Mouse (Mus musculus) kidney, embryonic 14.5 days (tissue): ENCODE data around the gene Tbrg1. TPM values are rescaled to one million over a fixed set of nuclear protein-coding genes. Genes with fewer than 3 reads are reported as not detected.

Experiments used
- ATAC-seq: fragments of 200-750 bp; cut with Nextera tagmentation; 2 replicates; pipeline ENCODE4 v1.8.0; 2017; ENCODE audit warnings: moderate number of reproducible peaks, mild to moderate bottlenecking, moderate TSS enrichment, moderate library complexity; ENCODE audit not compliant: low FRiP score, low TSS enrichment
- H3K27ac ChIP-seq: fragments of 300-500 bp; sonication (generic); 2 replicates; pipeline ENCODE4 v1.5.1; 2014; ENCODE audit warnings: low read depth, mild to moderate bottlenecking, low read length, moderate library complexity, mixed read lengths
- H3K27me3 ChIP-seq: fragments of 300-500 bp; sonication (generic); 2 replicates; pipeline ENCODE4 v1.6.1; 2014; ENCODE audit warnings: mild to moderate bottlenecking, low read length; ENCODE audit not compliant: control insufficient read depth, insufficient read depth
- H3K36me3 ChIP-seq: fragments of 300-500 bp; sonication (generic); 2 replicates; pipeline ENCODE4 v1.6.1; 2014; ENCODE audit warnings: low read length, mixed read lengths; ENCODE audit not compliant: control insufficient read depth, insufficient read depth
- H3K4me1 ChIP-seq: fragments of 300-500 bp; sonication (generic); 2 replicates; pipeline ENCODE4 v1.6.1; 2014; ENCODE audit warnings: low read length, mixed read lengths; ENCODE audit not compliant: control insufficient read depth, insufficient read depth
- H3K4me2 ChIP-seq: fragments of 300-500 bp; sonication (generic); replicated peaks from 2 replicates; pipeline ENCODE4 v1.6.1; 2014; ENCODE audit warnings: low read depth, mild to moderate bottlenecking, low read length
- H3K4me3 ChIP-seq: fragments of 300-500 bp; sonication (generic); 2 replicates; pipeline ENCODE4 v1.5.1; 2014; ENCODE audit warnings: mild to moderate bottlenecking, low read length
- H3K9ac ChIP-seq: fragments of 300-500 bp; sonication (generic); 2 replicates; pipeline ENCODE4 v1.6.1; 2014; ENCODE audit warnings: low read depth, mild to moderate bottlenecking, low read length, moderate library complexity
- H3K9me3 ChIP-seq: fragments of 300-500 bp; sonication (generic); 2 replicates; pipeline ENCODE4 v1.6.1; 2016; ENCODE audit warnings: low read length; ENCODE audit not compliant: control insufficient read depth
- WGBS: fragments of 180-500 bp; shearing (Covaris S2); extraction: QIAGEN DNeasy Blood & Tissue Kit; methylation state at CpG from one replicate; pipeline ENCODE4 v1.1.7; 2014; 5-methylcytosine and 5-hydroxymethylcytosine counted together
- polyA plus RNA-seq: library from polyadenylated mRNA; unstranded; fragments of >200 nt; fragmentation: Nextera tagmentation; extraction: Ambion mirVana; gene quantifications from 2 replicates; pipeline ENCODE4 v1.2.1, GENCODE M21; 2014

Tbrg1 gene
- 135 and 142 TPM in 2 replicates for polyA plus RNA-seq

GRCm38 (mm10) chr9:37656931-37657481 is at the start of gene Tbrg1:
Gene Tbrg1, minus strand, starts transcription at chr9:37657312.
- H3K27ac ChIP-seq, result peak within 1 kb of the TSS; percentile 83
- peaks cover 26% of the 10 kb centered on the region for H3K36me3 ChIP-seq
- ATAC-seq, result peak; percentile 92
- H3K27me3 ChIP-seq, result no peaks in the 10 kb centered on the region; the same call in 1 of the 2 replicates
- peak within 1 kb of the TSS; percentile 77 for H3K9ac ChIP-seq
- peak within 1 kb of the TSS; percentile 72 for H3K4me3 ChIP-seq
- no peaks in the 10 kb centered on the region for H3K4me1 ChIP-seq
- WGBS, result under 1% methylated on average over 36 of the region's 36 CpGs
- H3K4me2 ChIP-seq, result peak within 1 kb of the TSS; percentile 83
- no peaks in the 10 kb centered on the region for H3K9me3 ChIP-seq

GRCm38 (mm10) chr9:37689970-37690686 is 33.0 kb upstream of the Tbrg1 start:
- no peak overlapping the region for H3K27ac ChIP-seq
- no peak overlapping the region for H3K9ac ChIP-seq
- 57% methylated on average over 5 of the region's 5 CpGs for WGBS
- no peaks in the 10 kb centered on the region for H3K4me1 ChIP-seq
- ATAC-seq, result no peak
- H3K27me3 ChIP-seq, result no peaks in the 10 kb centered on the region
- no peak overlapping the region for H3K4me3 ChIP-seq
- H3K9me3 ChIP-seq, result no peaks in the 10 kb centered on the region
- H3K36me3 ChIP-seq, result no peaks in the 10 kb centered on the region
- no peak overlapping the region for H3K4me2 ChIP-seq

- Histone ChIP-seq H3K4me1 (no peaks in the 10 kb centered on the region), H3K9ac (no peak overlapping the region), H3K4me2 (no peak overlapping the region), H3K27me3 (no peaks in the 10 kb centered on the region), H3K36me3 (no peaks in the 10 kb centered on the region), H3K27ac (no peak overlapping the region), H3K9me3 (no peaks in the 10 kb centered on the region), H3K4me3 (no peak overlapping the region)
- no peak for ATAC-seq
- 48% methylated on average over 3 of the region's 3 CpGs for WGBS
These were observed 30.8 kb upstream of the Tbrg1 start for GRCm38 (mm10) chr9:37687941-37688303.

DNA sequence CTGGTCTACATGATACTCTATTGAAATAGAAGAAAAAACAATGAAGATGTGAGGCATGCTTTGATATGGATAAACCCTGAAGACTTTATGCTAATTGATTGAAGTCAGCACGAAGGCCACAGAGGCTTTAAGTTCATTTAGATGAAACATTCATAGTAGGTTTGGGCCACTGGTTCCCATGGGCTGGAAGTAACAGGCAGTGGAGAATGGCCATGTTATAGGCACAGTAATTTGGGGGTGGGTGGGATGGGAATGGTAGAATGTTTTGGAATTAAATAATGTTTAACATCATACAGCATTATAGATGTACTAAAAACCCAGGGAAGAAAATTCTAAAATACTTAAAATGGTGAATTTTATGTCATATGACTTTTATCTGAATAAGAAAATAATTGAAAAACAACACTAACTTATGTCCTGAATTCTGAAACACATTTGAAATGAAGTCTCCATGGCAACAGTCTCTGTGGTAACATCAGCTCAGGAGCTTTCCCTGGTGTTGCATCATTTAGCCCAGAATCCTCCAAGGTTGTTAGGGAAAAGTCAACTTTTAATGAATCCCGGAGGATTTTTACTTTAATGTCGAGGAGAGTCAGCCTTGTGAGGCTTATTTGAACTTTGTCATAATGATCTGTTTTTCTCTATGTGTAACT is 30.3 kb upstream of the Tbrg1 start:
- no peaks in the 10 kb centered on the region for H3K36me3 ChIP-seq
- H3K4me1 ChIP-seq, result no peaks in the 10 kb centered on the region
- no peak overlapping the region for H3K4me3 ChIP-seq
- no peak overlapping the region for H3K27ac ChIP-seq
- H3K27me3 ChIP-seq, result no peaks in the 10 kb centered on the region
- no peak overlapping the region for H3K4me2 ChIP-seq
- H3K9me3 ChIP-seq, result no peaks in the 10 kb centered on the region
- ATAC-seq, result no peak
- H3K9ac ChIP-seq, result no peak overlapping the region
- 68% methylated on average over 3 of the region's 3 CpGs for WGBS

DNA sequence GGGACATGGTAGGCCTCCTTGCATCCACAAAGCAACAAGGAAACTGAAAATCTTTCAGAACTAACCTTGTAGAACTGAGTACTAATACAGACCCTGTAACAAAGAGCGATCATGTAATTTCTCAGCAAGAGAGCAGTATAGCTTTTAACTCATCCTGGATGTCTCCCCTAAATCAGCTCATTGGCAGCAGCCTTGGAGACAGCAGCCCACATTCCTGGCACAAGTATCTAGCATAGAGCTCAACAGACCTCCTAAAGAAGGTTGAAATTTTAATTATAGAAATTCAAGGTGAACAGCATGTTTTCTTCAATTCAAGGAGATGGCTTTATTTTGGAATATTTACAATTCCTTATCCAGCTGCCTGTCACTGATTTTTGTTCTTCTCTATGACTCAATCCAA is 24.0 kb upstream of the Tbrg1 start:
- no peak overlapping the region for H3K27ac ChIP-seq
- no peak overlapping the region for H3K4me2 ChIP-seq
- no peak overlapping the region for H3K4me3 ChIP-seq
- ATAC-seq, result no peak
- no peaks in the 10 kb centered on the region for H3K4me1 ChIP-seq
- H3K36me3 ChIP-seq, result no peaks in the 10 kb centered on the region
- no peaks in the 10 kb centered on the region for H3K9me3 ChIP-seq
- WGBS, result 89% methylated on average over 1 of the region's 1 CpGs
- H3K9ac ChIP-seq, result no peak overlapping the region
- H3K27me3 ChIP-seq, result no peaks in the 10 kb centered on the region

GRCm38 (mm10) chr9:37675287-37675686 is 18.2 kb upstream of the Tbrg1 start:
- WGBS, result 77% methylated on average over 4 of the region's 4 CpGs
- no peaks in the 10 kb centered on the region for H3K27me3 ChIP-seq
- no peak for ATAC-seq

DNA sequence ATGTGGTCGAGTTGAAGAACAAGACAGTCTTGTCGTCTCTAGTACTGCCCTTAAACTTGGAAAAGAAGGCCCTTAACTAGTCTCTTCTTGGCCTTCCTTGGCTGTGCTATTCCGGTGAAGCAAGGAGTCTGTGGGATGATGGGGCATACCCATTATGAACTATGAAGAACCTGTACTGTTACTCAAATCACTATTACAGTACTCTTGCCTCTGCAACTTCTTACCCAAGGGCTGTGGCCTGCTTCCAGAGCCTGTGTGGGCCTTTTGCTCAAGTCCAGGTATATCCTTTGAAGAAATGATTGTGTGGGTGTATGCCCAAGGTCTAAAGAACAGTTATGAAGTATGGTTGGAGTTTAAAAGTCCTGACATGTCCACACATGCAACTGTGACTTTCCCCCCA is 13.1 kb upstream of the Tbrg1 start:
- no peak for ATAC-seq

More at GRCm38 (mm10) chr9:37675287-37675686, 18.2 kb upstream of the Tbrg1 start:
- H3K9ac ChIP-seq, result no peak overlapping the region
- no peak overlapping the region for H3K27ac ChIP-seq
- no peak overlapping the region for H3K4me3 ChIP-seq
- no peaks in the 10 kb centered on the region for H3K4me1 ChIP-seq
- no peak overlapping the region for H3K4me2 ChIP-seq
- no peaks in the 10 kb centered on the region for H3K9me3 ChIP-seq
- no peaks in the 10 kb centered on the region for H3K36me3 ChIP-seq

DNA sequence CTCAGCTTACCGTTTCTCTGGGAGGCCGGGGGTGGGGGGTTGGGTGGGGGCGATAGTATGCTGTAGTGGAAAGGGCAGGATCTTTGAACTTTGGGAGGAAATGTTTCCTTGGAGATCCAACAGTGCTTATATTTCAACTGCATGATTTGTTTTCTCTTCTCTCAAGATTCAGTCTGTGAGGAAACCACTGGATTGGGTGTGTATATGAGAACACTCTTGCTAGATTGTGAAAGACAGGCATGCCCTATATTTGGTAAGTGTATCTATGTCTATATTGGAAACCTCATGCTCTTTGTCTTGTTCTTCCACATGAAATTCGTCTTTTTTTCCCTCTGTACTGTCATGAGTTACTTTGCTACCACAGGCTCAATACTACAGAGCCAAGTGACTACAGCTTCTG is 12.6 kb upstream of the Tbrg1 start:
- H3K27ac ChIP-seq, result no peak overlapping the region
- no peaks in the 10 kb centered on the region for H3K27me3 ChIP-seq
- no peak overlapping the region for H3K9ac ChIP-seq
- H3K4me3 ChIP-seq, result no peak overlapping the region
- no peak overlapping the region for H3K4me2 ChIP-seq
- no peaks in the 10 kb centered on the region for H3K9me3 ChIP-seq
- WGBS, result 38% methylated on average over 4 of the region's 4 CpGs
- no peaks in the 10 kb centered on the region for H3K4me1 ChIP-seq
- ATAC-seq, result no peak
- no peaks in the 10 kb centered on the region for H3K36me3 ChIP-seq

More for the DNA sequence above, 13.1 kb upstream of the Tbrg1 start:
- Histone ChIP-seq H3K4me2 (no peak overlapping the region), H3K9ac (no peak overlapping the region), H3K9me3 (no peaks in the 10 kb centered on the region), H3K27me3 (no peaks in the 10 kb centered on the region), H3K27ac (no peak overlapping the region), H3K4me1 (no peaks in the 10 kb centered on the region), H3K4me3 (no peak overlapping the region), H3K36me3 (no peaks in the 10 kb centered on the region)
- 87% methylated on average over 3 of the region's 3 CpGs for WGBS

DNA sequence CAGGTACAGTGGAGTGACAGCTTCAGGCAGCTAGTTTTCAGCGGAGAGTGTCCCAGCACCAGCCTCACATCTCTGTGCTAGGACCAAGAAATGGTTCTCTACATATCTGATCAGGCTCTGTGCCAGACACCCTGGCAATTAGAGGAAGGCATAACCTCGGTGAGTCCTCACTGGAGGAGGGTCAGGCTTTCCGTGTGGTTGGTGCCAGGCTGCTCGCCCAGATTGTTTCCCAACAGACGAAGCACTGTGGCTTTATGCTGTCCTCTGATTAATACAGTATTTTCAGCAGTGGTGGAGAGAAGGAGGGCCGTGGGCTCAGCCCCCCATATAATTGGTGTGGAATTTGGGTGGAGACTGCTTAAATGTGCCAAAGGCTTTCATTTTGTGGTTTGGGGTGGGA is 12.0 kb upstream of the Tbrg1 start, which contains the start of gene Panx3:
Gene Panx3 (minus strand): TSS at position 121 of the 400 bp plus-strand sequence.
- H3K27ac ChIP-seq, result no peak within 1 kb of the TSS
- H3K9ac ChIP-seq, result no peak within 1 kb of the TSS
- H3K27me3 ChIP-seq, result no peaks in the 10 kb centered on the region
- H3K4me2 ChIP-seq, result no peak within 1 kb of the TSS
- ATAC-seq, result no peak
- WGBS, result 75% methylated on average over 6 of the region's 6 CpGs
- no peaks in the 10 kb centered on the region for H3K4me1 ChIP-seq
- H3K9me3 ChIP-seq, result no peaks in the 10 kb centered on the region
- H3K4me3 ChIP-seq, result no peak within 1 kb of the TSS
- no peaks in the 10 kb centered on the region for H3K36me3 ChIP-seq
